Mouse (Mus musculus): ENCODE results near the gene Fam71e2. TPM values are rescaled to one million over a fixed set of nuclear protein-coding genes. Genes with fewer than 3 reads are reported as not detected.

Gene Fam71e2
- polyA plus RNA-seq, 1 experiment from 2014 or later, result not detected

GRCm38 (mm10) chr7:4712594-4712993, 58.5 kb downstream of the Fam71e2 start:
- Histone ChIP-seq H3K9me3 (no peaks in the 10 kb centered on the region), H3K27ac (no peak overlapping the region), H3K4me3 (no peak overlapping the region), H3K36me3 (replicated peaks) (peaks cover 97% of the 10 kb centered on the region), H3K4me1 (no peaks in the 10 kb centered on the region), H3K27me3 (ENCODE audit: poor library complexity, severe bottlenecking) (no peaks in the 10 kb centered on the region)
- DNase-seq (ENCODE audit: extremely low spot score, low spot score), result no peak
- 92% methylated on average over 3 of the region's 3 CpGs for WGBS

DNA sequence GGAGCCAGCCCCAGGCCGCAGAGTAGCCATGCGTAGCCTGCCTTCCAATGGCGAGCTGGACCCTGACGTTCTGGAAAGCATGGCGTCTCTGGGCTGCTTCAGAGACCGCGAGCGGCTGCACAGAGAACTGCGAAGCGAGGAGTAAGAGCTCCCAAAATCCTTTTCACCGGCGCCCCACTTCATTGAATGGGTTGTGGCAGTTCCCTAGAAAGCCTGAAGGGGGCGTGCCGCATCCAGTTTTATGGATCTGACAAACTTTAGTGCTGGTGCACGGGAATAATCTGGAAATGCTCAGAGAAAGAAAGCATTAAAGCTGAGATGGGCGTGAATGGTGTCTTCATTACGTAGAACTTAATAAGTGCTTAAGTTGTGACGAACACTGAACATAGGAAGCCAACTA, 66.0 kb downstream of the Fam71e2 start:
- H3K27me3 ChIP-seq (ENCODE audit: poor library complexity, severe bottlenecking), result no peaks in the 10 kb centered on the region
- peaks cover 96% of the 10 kb centered on the region for H3K36me3 ChIP-seq (replicated peaks)
- H3K9me3 ChIP-seq, result no peaks in the 10 kb centered on the region
- DNase-seq (ENCODE audit: extremely low spot score, low spot score), result peak; percentile 65
- WGBS, result 37% methylated on average over 18 of the region's 18 CpGs
- H3K4me1 ChIP-seq, result peaks cover 19% of the 10 kb centered on the region
- peak overlapping the region; percentile 3; the same call in 1 of the 2 replicates for H3K27ac ChIP-seq
- peak overlapping the region; percentile 22; the same call in 1 of the 2 replicates for H3K4me3 ChIP-seq

Other genes with a start within 250 kb of the Fam71e2 start
- gene Tnni3, start 247.1 kb downstream of the Fam71e2 start, polyA plus RNA-seq (2016; fragmentation: Nextera tagmentation; extraction: Ambion mirVana), result 1.8 and 1.9 TPM in 2 replicates
- 2.7 and 3.2 TPM in 2 replicates for gene Dnaaf3, start 238.8 kb downstream of the Fam71e2 start, polyA plus RNA-seq (2016; fragmentation: Nextera tagmentation; extraction: Ambion mirVana)
- gene Syt5, start 223.8 kb downstream of the Fam71e2 start, polyA plus RNA-seq (2016; fragmentation: Nextera tagmentation; extraction: Ambion mirVana), result 4.9 and 6.7 TPM in 2 replicates
- gene Ptprh, start 167.3 kb downstream of the Fam71e2 start, polyA plus RNA-seq (2016; fragmentation: Nextera tagmentation; extraction: Ambion mirVana), result 0.06 TPM in 1 of 2 replicates, not detected in the other
- 1.6 and 2.1 TPM in 2 replicates for gene Tmem86b, start 139.9 kb downstream of the Fam71e2 start, polyA plus RNA-seq (2016; fragmentation: Nextera tagmentation; extraction: Ambion mirVana)
- 8.0 and 9.2 TPM in 2 replicates for gene Ppp6r1, start 112.3 kb downstream of the Fam71e2 start, polyA plus RNA-seq (2016; fragmentation: Nextera tagmentation; extraction: Ambion mirVana)
- gene Hspbp1, start 86.2 kb downstream of the Fam71e2 start, polyA plus RNA-seq (2016; fragmentation: Nextera tagmentation; extraction: Ambion mirVana), result 135 and 137 TPM in 2 replicates
- gene Brsk1, start 80.7 kb downstream of the Fam71e2 start, polyA plus RNA-seq (2016; fragmentation: Nextera tagmentation; extraction: Ambion mirVana), result 2.2 TPM in 2 replicates
- gene Tmem150b, start 46.1 kb downstream of the Fam71e2 start, polyA plus RNA-seq (2016; fragmentation: Nextera tagmentation; extraction: Ambion mirVana), result 0.11 and 0.20 TPM in 2 replicates
- 98.9 and 101 TPM in 2 replicates for gene Kmt5c, start 31.2 kb downstream of the Fam71e2 start, polyA plus RNA-seq (2016; fragmentation: Nextera tagmentation; extraction: Ambion mirVana)
- gene Cox6b2, start 18.2 kb downstream of the Fam71e2 start, polyA plus RNA-seq (2016; fragmentation: Nextera tagmentation; extraction: Ambion mirVana), result 40.4 and 44.2 TPM in 2 replicates
- not detected in 2 replicates for gene Il11, start 11.6 kb upstream of the Fam71e2 start, polyA plus RNA-seq (2016; fragmentation: Nextera tagmentation; extraction: Ambion mirVana)
- 0.34 TPM in 1 of 2 replicates, not detected in the other for gene Tmem190, start 11.6 kb upstream of the Fam71e2 start, polyA plus RNA-seq (2016; fragmentation: Nextera tagmentation; extraction: Ambion mirVana)
- gene Tmem238, start 18.4 kb upstream of the Fam71e2 start, polyA plus RNA-seq (2016; fragmentation: Nextera tagmentation; extraction: Ambion mirVana), result 3.9 and 4.4 TPM in 2 replicates
- 374 and 397 TPM in 2 replicates for gene Rpl28, start 21.6 kb upstream of the Fam71e2 start, polyA plus RNA-seq (2016; fragmentation: Nextera tagmentation; extraction: Ambion mirVana)
- 399 and 408 TPM in 2 replicates for gene Ube2s, start 41.3 kb upstream of the Fam71e2 start, polyA plus RNA-seq (2016; fragmentation: Nextera tagmentation; extraction: Ambion mirVana)
- gene Shisa7, start 73.4 kb upstream of the Fam71e2 start, polyA plus RNA-seq (2016; fragmentation: Nextera tagmentation; extraction: Ambion mirVana), result 0.47 and 0.79 TPM in 2 replicates
- gene Isoc2b, start 99.0 kb upstream of the Fam71e2 start, polyA plus RNA-seq (2016; fragmentation: Nextera tagmentation; extraction: Ambion mirVana), result 2.6 and 2.9 TPM in 2 replicates
- 0.73 and 1.0 TPM in 2 replicates for gene Isoc2a, start 105.9 kb upstream of the Fam71e2 start, polyA plus RNA-seq (2016; fragmentation: Nextera tagmentation; extraction: Ambion mirVana)
- 0.12 and 0.22 TPM in 2 replicates for gene Gm36210, start 135.2 kb upstream of the Fam71e2 start, polyA plus RNA-seq (2016; fragmentation: Nextera tagmentation; extraction: Ambion mirVana)
- 4.1 and 4.2 TPM in 2 replicates for gene Zfp628, start 143.9 kb upstream of the Fam71e2 start, polyA plus RNA-seq (2016; fragmentation: Nextera tagmentation; extraction: Ambion mirVana)
- 8.1 and 8.3 TPM in 2 replicates for gene Nat14, start 150.7 kb upstream of the Fam71e2 start, polyA plus RNA-seq (2016; fragmentation: Nextera tagmentation; extraction: Ambion mirVana)
- gene Ssc5d, start 154.5 kb upstream of the Fam71e2 start, polyA plus RNA-seq (2016; fragmentation: Nextera tagmentation; extraction: Ambion mirVana), result 1.2 and 1.3 TPM in 2 replicates
- 0.11 TPM in 1 of 2 replicates, not detected in the other for gene Sbk2, start 193.1 kb upstream of the Fam71e2 start, polyA plus RNA-seq (2016; fragmentation: Nextera tagmentation; extraction: Ambion mirVana)
- 0.10 TPM in 1 of 2 replicates, not detected in the other for gene Sbk3, start 199.9 kb upstream of the Fam71e2 start, polyA plus RNA-seq (2016; fragmentation: Nextera tagmentation; extraction: Ambion mirVana)
- 27.3 and 28.7 TPM in 2 replicates for gene Zfp579, start 224.9 kb upstream of the Fam71e2 start, polyA plus RNA-seq (2016; fragmentation: Nextera tagmentation; extraction: Ambion mirVana)
- gene Zfp524, start 243.1 kb upstream of the Fam71e2 start, polyA plus RNA-seq (2016; fragmentation: Nextera tagmentation; extraction: Ambion mirVana), result 8.4 and 9.4 TPM in 2 replicates
- 54.0 and 54.1 TPM in 2 replicates for gene Fiz1, start 243.4 kb upstream of the Fam71e2 start, polyA plus RNA-seq (2016; fragmentation: Nextera tagmentation; extraction: Ambion mirVana)
- 1.0 and 1.1 TPM in 2 replicates for gene Gm44973, start 244.2 kb upstream of the Fam71e2 start, polyA plus RNA-seq (2016; fragmentation: Nextera tagmentation; extraction: Ambion mirVana)
- 5.1 and 5.7 TPM in 2 replicates for gene Zfp865, start 249.1 kb upstream of the Fam71e2 start, polyA plus RNA-seq (2016; fragmentation: Nextera tagmentation; extraction: Ambion mirVana)
- 4.7 and 6.6 TPM in 2 replicates for gene Ccdc106, start 249.3 kb upstream of the Fam71e2 start, polyA plus RNA-seq (2016; fragmentation: Nextera tagmentation; extraction: Ambion mirVana)